Mouse (Mus musculus): ENCODE measurements at regions not wholly inside any gene's neighbourhood (a gene's known extent, or its start where the extent isn't known, plus 50 kb on each side); places are given as distances from the start of the nearest gene placed in this dataset.

DNA sequence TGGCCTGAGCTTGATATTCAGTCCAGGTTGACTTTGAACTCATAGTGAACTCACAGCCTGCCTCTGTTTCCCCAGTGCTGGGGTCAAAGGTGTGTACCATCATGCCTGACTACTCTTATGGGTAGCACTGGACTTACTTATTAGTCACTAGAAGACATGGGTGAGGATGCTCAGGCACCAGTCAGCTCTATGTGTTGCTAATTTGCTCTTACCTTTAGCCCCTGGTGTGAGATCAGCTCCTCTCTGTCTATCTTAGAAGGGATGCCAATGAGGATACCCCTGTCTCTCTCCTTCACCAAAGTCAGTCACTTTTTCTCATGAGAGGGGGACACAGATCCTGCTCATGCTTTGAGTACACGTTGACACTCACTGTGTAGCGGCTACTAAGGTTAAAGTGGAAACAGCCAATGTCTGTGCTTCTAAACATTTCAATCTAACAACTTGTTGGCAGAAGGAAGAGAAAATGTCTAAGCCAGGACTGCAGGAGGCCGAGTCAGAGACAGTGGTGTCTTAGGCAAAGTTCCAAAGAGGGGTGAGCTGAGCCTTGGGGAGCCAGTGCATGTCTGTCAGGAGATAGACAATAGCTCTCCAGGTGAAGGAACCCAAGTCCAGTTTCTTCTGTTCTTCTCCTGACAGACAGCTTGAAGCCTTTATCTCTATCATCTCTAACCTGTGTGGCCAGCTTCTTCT is 78.2 kb upstream of the Mkln1 start:
- TF ChIP-seq POLR2A (IDR thresholded peaks at IDR 0.05; ENCODE audit: low read depth, low read length), result no peak
- TF ChIP-seq CTCF (conservative IDR thresholded peaks at IDR 0.05; ENCODE audit: insufficient read depth, insufficient read length, low read depth, low read length), result no peak

All from kidney, adult 2 months (tissue).